Mouse (Mus musculus) myocyte (in vitro differentiated cells): ENCODE data around the gene Lsm4. TPM values are rescaled to one million over a fixed set of nuclear protein-coding genes. Genes with fewer than 3 reads are reported as not detected.

ENCODE experiments used
- H3K27me3 ChIP-seq: one replicate; pipeline ENCODE4 v1.6.1; 2011; ENCODE audit not compliant: control insufficient read depth, insufficient read depth, insufficient read length
- H3K36me3 ChIP-seq: one replicate; pipeline ENCODE4 v1.6.1; 2011; ENCODE audit not compliant: control insufficient read depth, insufficient read depth
- H3K4me2 ChIP-seq: one replicate; pipeline ENCODE4 v1.6.1; 2011; ENCODE audit warnings: low read depth, control low read depth
- H3K4me3 ChIP-seq: one replicate; pipeline ENCODE4 v1.5.1; 2011; ENCODE audit warnings: mild to moderate bottlenecking, control low read depth, moderate library complexity
- H3K79me2 ChIP-seq: one replicate; pipeline ENCODE4 v1.6.1; 2011; ENCODE audit not compliant: control insufficient read depth, insufficient read depth
- H3ac ChIP-seq: one replicate; pipeline ENCODE4 v1.6.1; 2011; ENCODE audit not compliant: control insufficient read depth, insufficient read length
- CEBPB ChIP-seq: IDR thresholded peaks from 2 replicates; pipeline ENCODE4 v1.6.1; 2011; ENCODE audit warnings: mild to moderate bottlenecking, moderate library complexity; ENCODE audit not compliant: poor library complexity, insufficient read depth, severe bottlenecking
- E2F4 ChIP-seq: IDR thresholded peaks from one replicate; pipeline ENCODE4 v1.6.1; 2011; ENCODE audit warnings: mild to moderate bottlenecking, control low read depth, moderate library complexity; ENCODE audit not compliant: insufficient read depth
- MAX ChIP-seq: IDR thresholded peaks from one replicate; pipeline ENCODE4 v1.6.1; 2011; ENCODE audit warnings: low read depth, mild to moderate bottlenecking, control low read depth
- MYOD1 ChIP-seq, 3 experiments: IDR thresholded peaks; one replicate each; pipeline ENCODE4 v1.6.1; 2011; ENCODE audit warnings: control low read depth in 2 of 3, low read depth in 2 of 3, mild to moderate bottlenecking in 2 of 3, moderate library complexity in 1 of 3; ENCODE audit not compliant: insufficient read length in 2 of 3, control insufficient read depth in 1 of 3
- MYOG ChIP-seq, 3 experiments: IDR thresholded peaks; one replicate each; pipeline ENCODE4 v1.6.1; 2011; ENCODE audit warnings: control low read depth in 2 of 3, low read depth in 2 of 3, mild to moderate bottlenecking in 2 of 3; ENCODE audit not compliant: insufficient read length in 2 of 3, control insufficient read depth in 1 of 3, insufficient read depth in 1 of 3
- POLR2A ChIP-seq: IDR thresholded peaks from one replicate; pipeline ENCODE4 v1.6.1; 2011; ENCODE audit warnings: low read depth, mild to moderate bottlenecking, control low read depth, moderate library complexity; ENCODE audit not compliant: insufficient read length
- POLR2AphosphoS2 ChIP-seq: IDR thresholded peaks from one replicate; pipeline ENCODE4 v1.6.1; 2011; ENCODE audit warnings: low read depth, control low read depth; ENCODE audit not compliant: insufficient read length
- REST ChIP-seq: IDR thresholded peaks from one replicate; pipeline ENCODE4 v1.6.1; 2011; ENCODE audit warnings: mild to moderate bottlenecking, control low read depth, moderate library complexity; ENCODE audit not compliant: insufficient read depth, insufficient read length
- SRF ChIP-seq: IDR thresholded peaks from one replicate; pipeline ENCODE4 v1.6.1; 2011; ENCODE audit warnings: low read depth; ENCODE audit not compliant: control insufficient read depth, insufficient read length
- TCF12 ChIP-seq: IDR thresholded peaks from one replicate; pipeline ENCODE4 v1.6.1; 2011; ENCODE audit warnings: mild to moderate bottlenecking, control low read depth; ENCODE audit not compliant: poor library complexity, insufficient read depth, severe bottlenecking
- TCF3 ChIP-seq: IDR thresholded peaks from one replicate; pipeline ENCODE4 v1.6.1; 2011; ENCODE audit warnings: low read depth, control low read depth; ENCODE audit not compliant: insufficient read length
- USF1 ChIP-seq: IDR thresholded peaks from one replicate; pipeline ENCODE4 v1.6.1; 2011; ENCODE audit warnings: low read depth, mild to moderate bottlenecking, control low read depth, moderate library complexity
- polyA plus RNA-seq: library from polyadenylated mRNA; unstranded; fragments of >200 nt; fragmentation: generic; extraction: Trizol; gene quantifications from one replicate; pipeline ENCODE4 v1.2.1, GENCODE M21; 2012; ENCODE audit warnings: missing spikeins

The Lsm4 gene
- polyA plus RNA-seq, 1 experiment: 178 TPM

DNA sequence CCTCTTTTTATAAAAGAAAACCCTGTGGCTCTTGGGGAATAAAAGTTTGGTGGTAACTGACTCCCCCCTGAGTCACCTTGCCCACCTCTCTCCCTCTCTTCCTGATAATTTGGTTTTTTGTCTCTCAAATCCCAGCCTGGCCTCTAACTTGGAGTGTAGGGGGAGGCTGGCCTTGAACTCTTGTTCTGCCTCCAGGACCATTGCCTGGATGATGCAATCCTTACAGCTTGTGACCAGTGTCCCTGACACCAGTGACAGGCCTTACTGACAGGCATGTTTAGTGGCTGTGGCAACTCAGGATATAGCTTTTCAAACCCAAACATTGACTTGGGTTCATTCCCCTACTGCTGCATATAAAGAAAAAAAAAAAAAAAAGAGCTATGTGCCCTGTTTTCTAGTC lies 26.3 kb upstream of the Lsm4 start:
- H3K4me3 ChIP-seq: no peak overlapping the region
- TF ChIP-seq SRF (no peak), POLR2AphosphoS2 (peak; percentile 41), CEBPB (peak; percentile 68; the same call in 1 of the 2 replicates)

GRCm38 (mm10) chr8:70647343-70648163 lies 25.5 kb upstream of the Lsm4 start:
- Histone ChIP-seq H3K27me3 (no peaks in the 10 kb centered on the region), H3K4me3 (no peak overlapping the region), H3K4me2 (no peak overlapping the region), H3K36me3 (peaks cover 5% of the 10 kb centered on the region), H3K79me2 (no peaks in the 10 kb centered on the region), H3ac (no peak overlapping the region)
- no peak for TF ChIP-seq TCF12
- peak in 1 of 3 experiments; percentile 41 for TF ChIP-seq MYOG (IDR thresholded peaks at IDR 0.05; ENCODE audit: control insufficient read depth in 1 of 3, insufficient read depth in 1 of 3, insufficient read length in 2 of 3, low read depth in 2 of 3)
- TF ChIP-seq POLR2AphosphoS2: peak; percentile 75
- peak in 1 of 3 experiments; percentile 30 for TF ChIP-seq MYOD1 (IDR thresholded peaks at IDR 0.05; ENCODE audit: control insufficient read depth in 1 of 3, insufficient read length in 2 of 3, low read depth in 2 of 3)

More for the DNA sequence above, 26.3 kb upstream of the Lsm4 start:
- H3ac ChIP-seq: no peak overlapping the region
- no peak overlapping the region for H3K4me2 ChIP-seq
- peaks cover 5% of the 10 kb centered on the region for H3K36me3 ChIP-seq
- no peaks in the 10 kb centered on the region for H3K27me3 ChIP-seq
- no peaks in the 10 kb centered on the region for H3K79me2 ChIP-seq

DNA sequence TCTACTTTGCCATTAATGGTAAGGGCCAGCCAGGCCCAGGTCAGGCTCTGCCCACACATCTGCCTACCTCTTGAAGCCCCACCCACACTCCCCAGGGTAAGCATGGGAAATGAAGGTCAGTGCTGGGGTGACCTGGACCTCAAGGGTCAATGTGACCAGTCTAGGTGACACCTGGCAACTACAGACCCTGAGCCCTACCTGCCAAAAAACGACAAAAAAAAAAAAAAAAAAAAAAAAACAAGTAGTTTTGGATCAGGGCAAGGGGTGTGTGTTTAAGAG lies 24.9 kb upstream of the Lsm4 start:
- TF ChIP-seq MAX: no peak
- TF ChIP-seq MYOG (IDR thresholded peaks at IDR 0.05; ENCODE audit: control insufficient read depth in 1 of 3, insufficient read depth in 1 of 3, insufficient read length in 2 of 3, low read depth in 2 of 3): no peak
- TF ChIP-seq CEBPB: no peak
- TF ChIP-seq POLR2AphosphoS2: no peak
- TF ChIP-seq TCF12: no peak
- no peak for TF ChIP-seq POLR2A
- no peak for TF ChIP-seq MYOD1 (IDR thresholded peaks at IDR 0.05; ENCODE audit: control insufficient read depth in 1 of 3, insufficient read length in 2 of 3, low read depth in 2 of 3)
- no peak overlapping the region for H3K4me2 ChIP-seq
- H3K4me3 ChIP-seq: no peak overlapping the region
- peaks cover 5% of the 10 kb centered on the region for H3K36me3 ChIP-seq
- no peaks in the 10 kb centered on the region for H3K79me2 ChIP-seq
- no peaks in the 10 kb centered on the region for H3K27me3 ChIP-seq
- no peak overlapping the region for H3ac ChIP-seq

DNA sequence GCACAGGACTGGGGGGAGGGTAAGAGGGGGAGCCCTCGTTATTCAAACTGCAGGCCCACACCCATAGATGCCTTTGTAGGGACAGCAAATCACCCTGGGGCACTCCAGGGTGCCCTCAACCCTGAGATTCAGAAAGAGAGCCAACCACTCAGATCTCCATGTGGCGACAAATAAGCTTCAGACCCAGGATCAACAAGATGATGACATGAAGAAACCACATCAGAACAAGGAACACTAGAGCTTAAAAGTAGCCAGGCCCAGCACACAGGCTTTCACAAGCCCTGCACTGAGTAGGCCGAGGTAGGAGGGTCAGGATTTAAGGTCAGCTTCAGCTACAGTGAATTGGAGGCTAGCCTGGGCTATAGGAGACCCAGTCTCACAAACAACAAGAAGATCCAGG lies 24.1 kb upstream of the Lsm4 start:
- Histone ChIP-seq H3K4me3 (no peak overlapping the region), H3K79me2 (no peaks in the 10 kb centered on the region), H3K36me3 (peaks cover 5% of the 10 kb centered on the region), H3K4me2 (no peak overlapping the region), H3ac (no peak overlapping the region), H3K27me3 (no peaks in the 10 kb centered on the region)
- no peak for TF ChIP-seq E2F4
- TF ChIP-seq TCF3: no peak
- no peak for TF ChIP-seq CEBPB
- TF ChIP-seq POLR2A: no peak
- TF ChIP-seq SRF: no peak
- TF ChIP-seq MYOD1 (IDR thresholded peaks at IDR 0.05; ENCODE audit: control insufficient read depth in 1 of 3, insufficient read length in 2 of 3, low read depth in 2 of 3): no peak
- no peak for TF ChIP-seq MAX
- no peak for TF ChIP-seq TCF12
- TF ChIP-seq POLR2AphosphoS2: no peak
- no peak for TF ChIP-seq MYOG (IDR thresholded peaks at IDR 0.05; ENCODE audit: control insufficient read depth in 1 of 3, insufficient read depth in 1 of 3, insufficient read length in 2 of 3, low read depth in 2 of 3)
- TF ChIP-seq REST: no peak

DNA sequence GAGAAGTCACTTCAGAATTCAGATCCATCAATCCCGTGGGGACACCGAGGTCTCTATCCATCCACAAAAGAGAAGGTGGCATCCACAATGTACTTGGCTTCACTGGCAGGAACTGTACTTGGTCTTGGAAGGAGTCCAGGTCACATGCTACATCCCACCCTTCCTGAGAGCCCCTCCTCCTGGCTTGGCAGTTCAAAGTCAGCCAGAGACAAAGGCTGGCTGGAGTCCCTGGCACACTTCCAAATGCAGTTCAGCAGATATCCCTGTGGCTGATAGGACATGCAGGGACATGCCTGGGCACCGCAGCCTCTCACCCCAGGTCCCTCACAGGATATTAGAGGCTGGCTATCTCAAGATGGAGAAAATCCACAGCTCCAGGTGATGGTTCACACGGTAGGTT lies 23.7 kb upstream of the Lsm4 start:
- Histone ChIP-seq H3ac (no peak overlapping the region), H3K4me2 (no peak overlapping the region), H3K27me3 (no peaks in the 10 kb centered on the region), H3K79me2 (no peaks in the 10 kb centered on the region), H3K4me3 (no peak overlapping the region), H3K36me3 (peaks cover 5% of the 10 kb centered on the region)
- TF ChIP-seq USF1: peak; percentile 67
- TF ChIP-seq POLR2AphosphoS2: peak; percentile 37
- TF ChIP-seq MAX: no peak
